Mouse (Mus musculus): Measurements from ENCODE around the gene Trappc3.
"Not testable (repeated sequence)": the region's sequence is repeated elsewhere in the genome, so short reads cannot be mapped to it uniquely, and the experiment has no call there.

The Trappc3 gene

DNA sequence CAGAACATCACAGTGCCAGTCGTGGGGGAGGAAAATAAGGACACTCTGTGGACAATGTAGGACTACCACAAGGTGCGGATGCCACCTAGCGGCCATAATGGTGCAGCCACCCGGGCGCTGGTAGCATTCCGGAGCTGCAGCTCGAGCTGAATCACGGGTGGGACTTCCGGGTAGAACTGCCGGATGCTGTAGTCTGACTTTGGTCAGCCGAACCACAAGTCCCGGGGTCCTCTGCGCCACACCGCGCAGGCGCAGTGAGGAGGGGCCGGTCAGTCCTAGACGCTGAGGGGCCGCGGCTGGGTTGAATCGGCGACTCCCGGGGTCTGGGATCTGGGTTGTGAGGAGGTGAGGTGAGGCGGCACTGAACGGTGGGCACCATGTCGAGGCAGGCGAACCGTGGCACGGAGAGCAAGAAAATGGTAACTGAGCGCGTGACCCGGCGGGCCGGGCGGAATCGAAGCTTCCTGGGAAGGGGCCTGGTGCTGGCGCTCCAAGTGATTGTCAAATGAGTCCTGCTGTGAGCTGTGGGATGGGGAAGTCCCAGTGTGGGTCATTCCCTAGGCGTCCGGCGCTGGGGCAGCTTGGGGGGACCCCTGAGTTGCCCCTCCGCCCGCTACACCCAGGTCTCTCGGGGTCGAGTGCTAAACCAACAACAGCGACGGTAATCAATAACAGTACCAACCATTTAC, at the start of gene Trappc3:
Gene Trappc3 (plus strand): TSS at position 207 of the 689 bp plus-strand sequence.
- DNase-seq = peak; percentile 100

DNA sequence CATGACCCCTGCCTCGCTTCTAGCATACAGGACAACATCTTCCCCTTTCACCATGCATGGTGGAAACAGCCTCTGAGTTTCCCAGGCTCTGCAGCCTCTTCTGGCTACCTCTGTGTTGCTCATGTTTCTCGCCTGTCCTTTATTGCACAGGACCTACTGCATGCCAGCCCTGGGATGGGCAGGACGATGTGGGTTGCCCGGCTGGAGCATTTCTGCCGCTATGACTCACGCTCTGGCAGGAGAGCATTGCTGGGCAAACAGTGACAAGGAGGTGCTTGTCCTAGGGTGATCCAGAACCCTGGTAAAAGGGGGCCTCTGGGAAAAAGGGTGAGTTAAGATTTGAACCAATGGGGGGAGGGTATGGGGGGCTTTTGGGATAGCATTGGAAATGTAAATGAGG, 44.4 kb upstream of the Trappc3 start:
- DNase-seq = no peak

DNA sequence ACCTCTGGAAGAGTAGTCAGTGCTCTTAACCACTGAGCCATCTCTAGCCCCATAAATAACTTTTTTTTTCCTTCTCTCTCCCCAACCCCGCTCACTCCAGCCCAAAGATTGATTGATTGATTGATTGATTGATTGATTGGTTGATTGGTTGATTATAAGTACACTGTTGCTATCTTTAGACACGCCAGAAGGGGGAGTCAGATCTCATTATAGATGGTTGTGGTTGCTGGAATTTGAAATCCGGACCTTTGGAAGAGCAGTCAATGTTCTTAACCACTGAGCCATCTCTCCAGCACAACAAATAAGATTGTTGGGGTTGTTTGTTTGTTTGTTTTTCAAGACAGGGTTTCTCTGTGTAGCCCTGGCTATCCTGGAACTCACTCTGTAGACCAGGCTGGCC, 42.6 kb upstream of the Trappc3 start:
- DNase-seq = not testable (repeated sequence)

DNA sequence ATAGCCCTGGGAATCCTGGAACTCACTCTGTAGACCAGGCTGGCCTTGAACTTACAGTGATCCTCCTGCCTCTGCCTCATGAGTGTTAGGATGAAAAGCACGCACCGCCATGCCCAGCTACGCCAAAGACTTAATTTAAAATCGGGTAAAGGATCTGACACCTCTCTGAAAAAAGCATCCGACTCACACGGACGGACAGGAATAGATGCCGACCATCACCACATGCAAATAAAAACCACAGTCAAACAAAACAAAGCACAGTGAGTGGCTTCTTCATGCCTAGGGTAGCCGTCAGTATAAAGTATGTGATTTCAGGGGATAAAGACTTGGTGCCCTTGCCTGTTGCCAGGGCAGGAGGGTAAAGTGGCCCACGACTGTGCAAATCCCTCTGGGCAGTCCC, 42.1 kb upstream of the Trappc3 start:
- no peak for DNase-seq

DNA sequence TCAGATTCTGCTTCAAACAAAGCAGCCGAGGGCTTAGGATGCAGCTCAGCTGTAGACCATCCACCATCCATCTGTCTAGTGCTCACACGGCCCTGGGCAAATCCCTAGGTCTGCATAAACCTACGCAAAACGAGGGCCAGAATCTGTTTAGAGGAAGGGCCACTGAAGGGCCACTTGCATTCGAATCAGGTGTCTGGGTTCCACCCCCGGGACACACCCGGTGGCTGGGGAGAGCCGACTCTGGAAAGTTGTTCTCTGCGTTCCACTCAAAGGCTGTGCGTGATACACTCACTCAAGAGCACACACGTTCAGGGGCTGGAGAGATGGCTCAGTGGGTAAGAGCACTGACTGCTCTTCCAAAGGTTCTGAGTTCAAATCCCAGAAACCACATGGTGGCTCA, 39.5 kb upstream of the Trappc3 start:
- DNase-seq = no peak

DNA sequence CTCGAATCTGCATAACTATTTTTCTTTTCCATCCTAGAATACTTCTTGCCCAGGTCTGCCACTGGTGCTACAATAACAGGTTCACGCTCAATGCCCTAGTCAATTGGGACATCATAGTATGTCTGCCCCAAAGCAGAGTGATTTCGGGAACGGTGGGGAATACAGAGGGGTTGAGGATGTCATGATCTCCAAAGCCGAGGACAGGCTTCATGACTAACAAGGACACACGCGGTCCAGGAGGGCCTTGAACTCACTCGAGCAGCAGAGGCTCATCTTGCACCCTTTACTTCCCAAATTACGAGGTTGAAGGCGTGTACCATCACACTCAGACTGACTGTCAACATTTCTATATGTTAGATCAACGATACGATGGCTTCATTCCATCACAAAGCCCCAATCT, 35.5 kb upstream of the Trappc3 start:
- peak; percentile 90 for DNase-seq

DNA sequence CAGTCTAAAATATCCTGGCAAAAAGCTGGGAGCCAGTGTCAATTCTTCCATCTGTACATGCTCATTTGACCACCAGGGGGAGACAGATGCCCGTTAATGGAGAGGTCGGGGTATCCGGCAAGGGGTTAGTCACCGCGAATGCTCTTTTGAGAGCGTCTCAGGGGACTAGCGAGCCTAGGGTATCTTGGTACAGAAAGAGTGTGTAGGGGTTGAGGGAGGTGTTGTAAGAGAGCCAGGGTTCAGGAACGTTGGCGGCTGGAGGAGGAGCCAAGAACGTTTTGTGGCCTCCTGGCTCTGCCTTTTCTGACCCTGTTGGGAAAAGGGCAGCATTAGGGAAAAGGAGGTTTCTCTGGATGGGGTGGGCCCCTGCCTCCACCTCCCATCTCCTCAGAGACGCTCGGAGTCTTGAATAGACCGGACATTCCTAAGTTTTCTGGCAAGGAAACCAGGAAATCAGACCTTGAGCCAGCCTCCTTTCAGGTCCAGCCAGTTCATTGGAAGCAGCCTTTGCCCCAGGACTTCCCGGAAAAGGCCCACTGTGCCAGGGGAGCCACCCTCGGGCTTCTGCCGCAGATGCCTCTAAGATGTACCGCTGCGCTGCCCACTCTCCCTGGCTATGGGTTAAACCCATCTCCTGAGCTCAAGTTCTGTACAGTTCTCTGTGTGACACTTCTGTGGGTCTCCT, 34.9 kb upstream of the Trappc3 start:
- peak; percentile 99 for DNase-seq

DNA sequence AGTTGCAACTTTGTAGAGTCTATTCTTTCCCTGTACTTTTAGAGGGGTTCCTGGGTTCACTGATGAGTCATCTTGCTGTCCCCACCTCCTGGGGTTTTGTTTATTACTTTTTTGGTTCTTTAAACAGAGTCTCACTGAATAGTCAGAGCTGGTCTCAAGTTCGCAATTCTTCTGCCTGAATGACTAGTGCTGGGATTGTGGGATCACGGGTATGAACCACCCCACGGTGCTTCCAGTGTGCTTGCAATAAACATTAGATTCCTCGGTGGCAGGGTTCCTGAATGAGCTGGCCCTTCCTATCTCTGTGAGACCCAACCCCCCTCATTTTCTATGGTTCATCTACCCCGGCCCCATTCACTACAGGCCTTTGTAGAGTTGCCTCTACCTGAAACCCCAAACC, 34.0 kb upstream of the Trappc3 start:
- peak; percentile 90 for DNase-seq

DNA sequence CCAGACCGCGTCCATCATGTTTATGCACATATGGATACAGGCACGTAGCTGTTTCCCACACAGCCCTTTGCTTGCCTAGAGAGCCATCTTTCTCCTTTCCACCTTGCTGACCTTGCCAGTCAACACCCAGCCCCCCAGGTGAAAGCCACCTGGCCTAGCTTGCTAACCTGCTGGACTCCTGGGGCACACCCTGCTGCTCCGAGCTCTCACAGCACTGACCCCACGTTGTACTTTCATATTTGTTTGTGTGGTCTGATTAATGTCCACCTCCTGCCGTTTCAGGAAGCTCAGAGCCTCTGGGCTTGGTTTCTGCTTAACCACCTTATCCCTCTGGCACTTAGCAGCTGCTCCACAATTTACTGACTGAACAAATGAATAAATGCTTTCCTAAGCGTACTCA, 32.2 kb upstream of the Trappc3 start:
- DNase-seq = peak; percentile 90

DNA sequence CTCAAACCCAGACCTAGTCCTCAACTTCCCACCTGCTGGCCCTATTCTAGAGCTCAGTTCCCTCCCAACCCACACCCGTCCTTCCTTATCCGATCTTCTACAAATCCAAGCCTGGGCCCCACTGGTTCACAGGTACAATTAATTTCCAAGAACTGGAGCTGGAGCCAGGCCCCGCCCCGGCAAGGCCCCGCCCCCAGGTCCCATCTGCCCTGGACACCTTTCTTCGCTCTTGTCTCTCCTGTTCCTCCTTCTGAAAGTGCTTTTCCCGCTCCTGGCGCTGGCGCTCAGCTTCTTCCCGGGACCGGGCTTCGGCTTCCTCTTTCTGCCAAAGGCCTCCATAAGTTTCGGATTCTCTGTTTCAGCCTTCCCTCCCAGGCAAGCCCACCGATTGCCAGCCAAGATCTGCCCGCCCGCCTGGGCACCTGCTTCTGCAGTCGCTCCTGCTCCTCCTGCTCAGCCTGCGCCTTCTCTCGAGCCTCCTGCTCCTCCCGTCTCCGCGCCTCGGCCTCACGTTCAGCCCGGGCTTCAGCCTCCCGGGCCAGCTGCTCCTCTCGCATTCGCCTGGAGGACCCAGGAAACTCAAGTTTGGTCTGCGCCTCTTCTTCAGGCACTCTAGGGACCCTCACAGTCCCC, 28.3 kb upstream of the Trappc3 start:
- DNase-seq = no peak

DNA sequence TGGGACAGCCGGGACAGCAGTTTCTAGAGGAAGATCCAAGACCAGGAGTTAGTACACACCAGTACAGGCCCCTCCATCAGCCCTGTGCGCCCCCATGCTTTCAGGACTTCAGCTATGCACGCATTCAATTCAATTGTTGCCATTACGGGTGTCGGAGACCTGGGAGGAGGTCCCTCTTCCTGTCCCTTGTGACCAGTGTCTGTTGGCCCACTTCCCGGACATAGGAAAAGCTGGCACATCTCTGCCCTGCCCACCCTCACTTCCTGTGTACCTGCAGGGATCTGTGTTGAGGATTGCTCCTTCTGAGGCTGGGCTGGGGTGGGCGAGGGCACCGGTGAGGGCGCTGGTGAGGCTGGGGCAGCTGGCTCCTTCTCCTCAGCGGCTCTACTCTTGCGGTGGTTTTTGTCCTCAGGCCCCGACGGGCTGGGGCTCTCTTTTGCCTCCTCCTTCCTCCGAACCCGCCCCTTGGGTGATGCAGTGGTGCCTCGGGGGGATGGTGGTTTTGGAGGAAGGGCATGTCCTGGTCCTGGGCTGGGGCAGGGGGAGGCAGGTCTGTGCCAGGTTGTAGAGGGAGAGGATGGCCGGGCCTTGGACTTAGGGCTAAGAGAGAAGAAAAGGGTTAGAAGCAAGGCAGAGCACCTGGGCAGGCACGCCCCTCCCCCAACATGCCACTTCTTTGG, 27.5 kb upstream of the Trappc3 start:
- peak; percentile 96 for DNase-seq

DNA sequence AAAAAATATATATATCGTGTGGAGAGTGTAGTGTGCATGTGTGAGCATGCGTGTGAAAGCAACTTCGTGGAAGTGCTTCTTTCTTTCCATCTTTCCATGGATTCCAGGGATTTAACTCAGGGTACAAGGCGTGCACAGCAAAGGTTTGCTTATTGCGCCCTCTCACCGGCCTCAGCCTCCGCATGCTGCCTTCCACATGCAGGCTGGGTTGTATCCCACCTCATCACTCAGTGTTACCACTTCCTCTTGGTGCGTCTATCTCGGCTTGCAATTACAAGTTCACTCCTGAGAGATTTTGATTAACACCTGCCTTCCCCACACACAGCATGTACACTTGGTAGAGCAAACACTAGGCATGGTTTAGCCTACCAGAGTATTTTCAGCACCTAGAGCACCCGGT, 26.9 kb upstream of the Trappc3 start:
- no peak for DNase-seq

DNA sequence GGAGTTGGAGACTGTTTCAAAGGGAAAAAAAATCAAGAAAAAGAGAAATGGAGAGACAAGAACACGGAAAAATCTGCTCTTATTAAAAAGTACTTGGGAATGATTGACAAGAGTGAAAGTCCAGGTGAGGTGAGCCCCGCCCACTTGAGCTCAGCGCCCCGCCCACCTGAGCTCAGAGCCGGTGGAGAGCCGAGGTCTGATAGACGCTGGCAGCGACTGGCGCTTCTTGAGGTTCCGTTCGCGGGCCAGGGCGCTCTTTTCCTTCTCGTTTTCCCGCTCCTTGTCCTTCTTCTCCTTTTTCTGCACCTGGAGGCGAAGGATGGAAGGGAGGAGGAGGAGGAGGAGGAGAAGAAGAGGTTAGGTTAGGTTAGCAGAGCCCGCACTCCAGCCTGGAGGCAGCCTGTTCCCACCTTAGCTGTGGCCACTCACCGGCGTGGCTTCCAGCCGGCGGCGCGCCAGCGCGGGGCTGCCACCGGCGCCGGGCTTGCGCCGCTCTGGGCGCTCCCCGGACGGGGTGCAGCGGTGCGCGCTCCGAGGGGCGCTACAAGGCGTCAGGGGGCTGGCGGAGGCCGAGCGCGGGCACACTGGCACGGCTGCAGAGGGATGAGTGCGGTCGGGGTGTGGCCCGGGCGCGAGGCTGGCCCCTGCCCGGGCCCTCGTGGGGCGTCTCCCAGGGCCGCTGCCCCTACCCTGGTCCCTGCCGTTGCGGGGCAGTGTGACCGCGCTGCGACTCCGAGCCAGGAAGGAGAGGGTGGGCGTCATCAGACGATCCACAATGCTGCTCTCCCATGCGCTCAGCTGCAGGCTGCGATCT, 25.5 kb upstream of the Trappc3 start:
- peak; percentile 90 for DNase-seq

DNA sequence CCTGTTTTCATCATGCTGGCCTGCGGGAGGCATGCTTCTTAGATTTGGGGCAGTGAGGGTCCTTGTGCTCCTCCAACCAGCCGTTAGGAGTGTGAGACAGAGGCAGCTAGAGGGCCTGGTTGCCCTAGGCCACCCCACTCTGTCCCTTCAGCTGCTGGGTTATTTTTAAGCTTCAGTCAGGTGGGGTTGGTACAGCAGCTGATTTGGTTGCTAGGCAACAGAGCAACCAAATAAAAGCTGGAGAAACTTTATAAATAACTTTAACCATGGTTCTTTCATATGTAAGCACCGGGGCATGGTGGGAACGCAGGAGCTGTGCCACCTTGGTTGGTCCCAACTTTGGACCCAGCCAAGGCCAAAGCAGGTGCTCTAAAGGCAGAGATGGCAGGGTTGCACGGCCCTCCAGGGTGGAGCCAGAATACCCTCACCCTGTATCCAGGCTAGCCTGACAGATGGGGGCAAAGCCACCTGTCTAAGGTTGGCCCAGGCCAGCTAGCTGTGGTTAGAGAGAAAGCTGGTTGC, 24.3 kb upstream of the Trappc3 start:
- DNase-seq = peak; percentile 98

DNA sequence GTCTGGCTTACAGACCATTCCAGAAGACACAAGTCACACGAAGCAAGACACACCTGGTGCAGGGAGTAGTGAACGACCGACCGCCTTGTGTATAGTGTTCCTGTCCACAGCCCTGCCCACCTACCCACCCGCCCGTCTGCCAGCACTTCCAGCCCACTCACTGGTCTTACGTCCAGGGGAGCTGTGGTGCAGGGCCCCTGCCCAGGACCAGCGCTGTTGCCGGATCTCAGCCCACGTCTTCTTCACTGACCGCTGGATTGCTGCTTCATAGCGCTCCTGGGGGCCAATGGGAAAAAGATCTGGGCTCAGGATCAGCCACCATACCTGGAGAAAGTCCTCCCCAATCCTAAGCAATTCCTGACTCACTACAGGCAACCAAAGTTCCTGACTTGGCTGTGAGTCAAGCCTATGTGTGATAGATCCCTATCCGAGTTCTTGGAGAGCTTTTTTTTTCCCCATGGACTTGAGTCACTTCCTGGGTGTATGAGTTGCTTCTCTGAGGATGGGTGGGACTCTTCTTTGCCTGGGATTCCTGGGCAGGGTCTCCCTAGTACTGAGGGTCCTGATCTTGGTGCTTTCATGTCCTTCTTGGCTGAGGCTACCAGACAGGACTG, 22.2 kb upstream of the Trappc3 start:
- DNase-seq = peak; percentile 90

DNA sequence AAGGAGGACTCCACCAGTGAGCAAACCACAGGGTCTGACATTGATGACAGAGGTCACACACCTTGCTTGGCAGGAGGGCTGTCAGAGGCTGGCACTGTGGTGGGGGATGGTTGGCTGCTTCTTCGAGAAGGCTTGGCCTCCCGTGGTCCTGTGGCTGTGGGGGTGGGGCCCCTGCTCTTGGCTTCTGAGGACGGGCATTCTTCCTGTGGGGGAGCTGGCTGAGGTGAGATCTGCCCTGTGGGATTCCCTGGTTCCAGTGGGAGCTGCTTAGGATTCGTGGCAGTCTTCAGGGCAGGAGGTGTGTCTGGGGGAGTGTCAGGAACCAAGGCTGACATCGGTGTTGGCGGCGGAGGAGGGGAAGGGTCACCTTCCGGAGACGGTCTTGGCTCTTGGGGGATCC, 20.2 kb upstream of the Trappc3 start:
- peak; percentile 94 for DNase-seq

DNA sequence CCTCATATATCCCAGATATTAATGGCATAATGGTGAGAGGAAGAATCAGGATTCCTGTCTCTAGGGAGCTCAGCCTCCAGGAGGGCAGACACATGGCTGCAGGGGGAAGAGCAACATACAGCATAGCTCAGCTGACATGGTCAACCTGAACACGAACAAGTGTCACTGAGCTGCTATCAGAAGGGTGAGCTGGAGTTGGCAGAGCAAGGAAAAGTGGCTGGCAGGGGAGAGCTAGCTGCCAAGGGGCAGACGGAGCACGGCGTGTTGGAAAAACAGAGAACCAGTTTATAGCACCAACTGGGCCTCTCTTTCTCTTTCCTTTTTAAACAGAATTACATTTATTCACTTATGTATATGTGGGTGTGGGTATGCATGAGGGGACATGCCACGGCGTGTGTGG, 19.6 kb upstream of the Trappc3 start:
- peak; percentile 96 for DNase-seq

DNA sequence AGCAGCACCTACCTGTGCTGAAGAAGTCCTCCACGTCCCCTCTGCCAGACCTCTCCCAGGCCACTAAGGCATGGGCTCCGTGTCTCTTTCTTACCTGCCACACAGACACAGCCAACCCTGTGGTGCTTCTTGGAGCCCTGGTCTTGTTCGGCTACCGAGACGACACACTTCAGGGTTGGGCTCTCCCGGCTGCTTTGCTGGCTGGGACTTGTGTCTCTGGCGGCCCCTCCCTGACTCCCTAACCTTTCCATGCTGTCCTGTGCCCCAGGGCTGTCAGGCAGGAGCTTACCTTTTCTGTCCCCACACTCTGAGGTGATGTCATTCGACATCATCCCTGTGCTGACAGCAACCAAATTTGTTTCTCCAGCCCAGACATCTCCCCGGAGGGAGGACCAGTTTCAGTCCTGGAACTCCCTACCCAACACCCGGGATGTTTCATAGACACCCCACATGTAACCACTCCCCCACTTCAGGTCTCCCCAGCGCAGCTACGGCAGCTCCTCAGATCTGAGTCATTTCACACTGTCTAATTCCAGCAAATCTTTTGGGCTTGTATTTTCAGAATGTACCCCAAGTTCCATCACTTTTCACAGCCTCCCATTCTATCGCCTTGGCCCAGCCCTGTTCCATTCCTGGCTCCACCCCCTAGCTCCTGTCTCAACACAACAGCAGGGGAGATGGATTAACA, 15.8 kb upstream of the Trappc3 start:
- peak; percentile 92 for DNase-seq

DNA sequence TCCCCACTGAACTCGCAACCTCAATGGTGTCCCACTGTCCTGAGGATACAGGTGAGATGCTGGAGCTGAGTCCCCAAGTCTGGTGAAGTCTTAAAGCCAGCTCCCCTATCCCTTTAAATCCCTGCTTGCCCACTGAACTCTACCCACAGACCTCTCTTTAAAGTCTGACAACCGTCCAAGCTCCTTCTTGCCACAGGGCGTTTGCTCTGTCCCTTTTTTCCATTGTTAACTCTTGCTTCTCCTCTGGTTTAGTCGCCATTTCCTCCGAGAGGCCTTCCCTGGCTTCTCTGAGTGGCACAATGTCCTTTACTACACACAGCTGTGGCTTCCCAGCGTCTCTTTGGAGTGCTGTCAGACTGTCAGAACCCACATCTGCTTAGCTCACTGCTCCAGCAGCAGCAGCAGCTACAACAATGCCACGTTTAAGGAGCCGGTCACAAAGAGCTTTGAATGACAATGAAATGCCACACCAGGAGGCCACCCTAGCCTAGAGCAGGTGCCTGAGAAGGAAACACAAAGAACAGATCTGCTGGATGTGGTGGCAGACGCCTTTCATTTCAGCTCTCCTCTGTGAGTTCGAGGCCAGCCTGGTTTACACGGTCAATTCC, 13.8 kb upstream of the Trappc3 start:
- no peak for DNase-seq

DNA sequence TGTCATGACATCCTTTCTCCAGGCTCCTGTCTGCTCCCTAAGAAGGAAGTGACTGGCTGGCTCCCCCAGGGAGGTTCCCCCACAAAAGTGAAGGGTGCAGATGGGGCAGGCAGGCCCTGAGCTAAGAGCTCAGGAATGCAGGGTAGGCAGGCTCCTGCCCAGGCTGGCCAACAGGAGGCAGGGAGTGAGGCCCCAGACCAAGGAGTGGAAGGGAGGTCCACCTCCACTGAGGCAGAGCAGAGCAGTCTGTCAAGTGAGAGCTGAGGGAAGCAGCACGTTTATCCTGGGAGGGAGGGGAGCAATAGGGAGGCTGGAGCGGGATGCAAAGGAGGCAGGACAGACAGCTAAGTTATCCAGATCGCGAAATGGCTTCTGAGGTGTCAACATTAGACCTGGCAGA, 11.5 kb upstream of the Trappc3 start:
- peak; percentile 92 for DNase-seq

DNA sequence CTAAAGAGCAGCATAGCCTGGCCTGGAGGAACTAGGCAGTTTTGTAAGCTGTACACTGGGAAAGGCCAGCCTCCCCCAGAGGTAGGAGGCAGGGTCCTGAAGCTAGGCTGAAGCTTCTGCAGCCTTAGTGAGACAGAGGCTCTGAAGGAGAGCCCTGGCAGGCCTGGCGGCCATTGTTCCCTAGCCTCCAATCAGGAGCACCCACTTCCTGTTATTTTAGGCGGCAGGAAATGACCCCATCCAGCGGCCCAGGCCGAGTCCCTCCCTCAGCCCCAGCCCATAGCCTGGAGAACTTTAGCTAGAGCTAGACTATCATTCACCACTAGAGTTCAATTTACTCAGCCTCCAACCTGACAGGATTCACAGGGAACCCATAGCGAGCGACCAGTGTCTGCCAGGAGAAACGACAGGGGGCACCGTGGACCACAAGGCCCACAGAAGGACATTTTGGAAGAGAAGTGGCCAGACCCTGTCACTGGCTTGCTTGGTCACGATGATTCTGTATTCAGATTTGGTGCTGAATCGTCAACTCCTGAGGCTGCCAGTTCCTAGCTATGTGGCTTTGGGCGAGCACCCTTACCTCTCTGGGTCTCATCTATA, 10.4 kb upstream of the Trappc3 start:
- peak; percentile 99 for DNase-seq
